Mouse (Mus musculus): ENCODE data around the gene Ccdc103.

DNA sequence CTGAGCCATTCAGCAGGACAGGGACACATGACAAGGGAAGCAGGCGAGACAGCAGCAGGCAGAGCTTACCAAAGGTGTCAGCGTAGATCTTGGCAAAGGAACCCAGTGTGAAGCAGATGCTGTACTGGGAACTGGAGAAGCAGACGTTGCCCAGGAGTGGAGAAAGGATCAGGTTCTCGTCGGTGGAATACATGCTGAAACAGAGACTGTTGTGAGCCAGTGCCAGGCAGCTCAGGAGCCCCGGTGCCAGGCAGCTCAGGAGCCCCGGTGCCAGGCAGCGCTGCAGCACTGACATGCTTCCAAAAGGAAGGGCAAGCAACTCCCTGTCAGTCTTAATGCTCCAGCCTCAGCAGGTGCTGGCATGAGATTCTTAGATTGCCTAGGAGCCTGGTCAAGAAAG lies 21.1 kb upstream of the Ccdc103 start:
- TF ChIP-seq CTCF (IDR thresholded peaks at IDR 0.05; ENCODE audit: borderline replicate concordance, insufficient read depth, low read depth, low read length), result no peak
- TF ChIP-seq POLR2A (IDR thresholded peaks at IDR 0.05; ENCODE audit: borderline replicate concordance, insufficient read depth, low read length), result no peak

Measured in cerebellum, adult 2 months (tissue).